Mouse (Mus musculus): ENCODE results near the gene Asb2.

Asb2 gene

GRCm38 (mm10) chr12:103315831-103316545, 39.8 kb downstream of the Asb2 start:
- WGBS = 74% methylated on average over 20 of the region's 20 CpGs

DNA sequence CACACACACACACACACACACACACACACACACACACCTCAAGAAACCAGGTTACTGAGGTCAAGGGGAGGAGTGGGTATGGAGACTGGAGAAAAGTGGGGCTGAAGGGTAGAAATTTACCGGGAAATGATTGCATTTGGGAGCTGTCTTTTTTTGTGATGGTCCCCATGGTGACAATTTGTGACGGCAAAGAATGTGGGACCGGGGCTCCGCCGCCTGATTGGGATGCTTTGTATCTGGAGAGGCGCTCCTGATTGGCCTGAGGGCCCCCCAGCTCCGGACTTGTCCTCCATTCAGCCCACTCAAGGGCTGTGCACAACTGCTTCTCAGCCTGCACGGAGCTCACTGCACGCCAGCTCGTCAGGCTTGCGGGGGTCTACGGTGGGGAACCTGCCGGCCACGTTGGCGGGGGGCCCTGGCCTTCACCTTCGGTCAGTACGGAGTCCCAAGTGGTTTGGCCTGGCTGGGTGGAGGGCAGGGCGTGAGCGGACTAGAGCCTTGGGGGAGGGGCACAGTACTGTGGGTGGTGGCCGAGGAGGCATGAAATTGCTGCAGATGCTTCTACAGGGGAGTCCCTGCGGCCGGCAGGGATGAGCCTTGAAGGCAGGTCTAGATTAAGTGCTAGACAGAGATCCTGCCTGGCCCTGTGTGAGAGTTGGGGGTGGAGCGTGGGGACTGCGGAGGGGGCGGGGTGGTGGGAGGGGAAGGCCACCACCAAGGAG, 41.0 kb downstream of the Asb2 start:
- WGBS = 4% methylated on average over 25 of the region's 25 CpGs

GRCm38 (mm10) chr12:103313871-103314639, 41.7 kb downstream of the Asb2 start:
- WGBS = 46% methylated on average over 21 of the region's 21 CpGs

- 82% methylated on average over 6 of the region's 6 CpGs for WGBS
These were observed 42.5 kb downstream of the Asb2 start for GRCm38 (mm10) chr12:103313274-103313673.

GRCm38 (mm10) chr12:103311921-103312320, 43.9 kb downstream of the Asb2 start:
- 96% methylated on average over 8 of the region's 8 CpGs for WGBS

- 91% methylated on average over 2 of the region's 2 CpGs for WGBS
These were observed 45.0 kb downstream of the Asb2 start, which contains the start of gene Fam181a for GRCm38 (mm10) chr12:103310744-103311267. Fam181a (plus strand) TSS chr12:103310975.

DNA sequence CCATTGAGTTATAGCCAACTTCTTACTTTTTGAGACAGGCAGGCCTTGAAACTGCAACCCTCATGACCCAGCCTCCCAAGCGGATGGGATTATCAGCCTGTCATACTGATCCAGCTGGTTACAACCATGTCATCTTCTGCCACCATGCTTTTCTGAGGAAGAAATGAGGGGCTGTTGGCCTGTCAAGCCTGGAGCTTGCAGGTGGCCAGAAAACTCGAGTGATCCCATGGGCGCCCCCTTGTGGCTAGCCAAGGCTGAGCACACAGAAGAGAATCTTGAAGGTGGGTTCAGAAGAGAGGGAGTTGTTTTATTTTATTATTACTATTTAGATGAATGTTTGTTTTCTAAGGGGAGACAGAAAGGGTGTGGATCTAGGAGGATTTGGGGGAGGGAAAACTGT, 49.1 kb downstream of the Asb2 start:
- 21% methylated on average over 3 of the region's 3 CpGs for WGBS

GRCm38 (mm10) chr12:103306224-103306623, 49.6 kb downstream of the Asb2 start:
- 30% methylated on average over 2 of the region's 2 CpGs for WGBS

GRCm38 (mm10) chr12:103302960-103303359, 52.8 kb downstream of the Asb2 start:
- WGBS = 100% methylated on average over 1 of the region's 1 CpGs

DNA sequence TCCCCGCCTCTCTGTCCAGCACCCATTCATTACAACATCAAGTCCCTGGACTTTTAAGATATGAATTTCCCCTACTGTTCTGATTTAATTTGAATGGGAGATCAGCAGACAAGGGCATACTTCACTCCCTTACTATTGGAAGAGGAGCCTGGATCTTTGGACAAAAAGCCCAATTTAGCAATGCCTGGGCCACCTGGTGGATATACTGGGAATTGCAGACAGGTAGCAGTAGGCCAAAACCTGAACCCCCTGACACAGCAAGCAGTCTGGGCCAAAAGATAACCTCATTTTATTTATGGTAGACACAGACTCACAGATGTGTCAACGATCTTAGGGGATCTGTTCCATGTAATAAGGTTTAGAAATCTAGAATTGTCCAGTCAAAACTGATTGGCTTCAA, 54.2 kb downstream of the Asb2 start:
- 51% methylated on average over 2 of the region's 2 CpGs for WGBS

GRCm38 (mm10) chr12:103300493-103300892, 55.3 kb downstream of the Asb2 start:
- WGBS = 80% methylated on average over 9 of the region's 9 CpGs

GRCm38 (mm10) chr12:103296292-103296691, 59.5 kb downstream of the Asb2 start:
- WGBS = 40% methylated on average over 4 of the region's 4 CpGs

DNA sequence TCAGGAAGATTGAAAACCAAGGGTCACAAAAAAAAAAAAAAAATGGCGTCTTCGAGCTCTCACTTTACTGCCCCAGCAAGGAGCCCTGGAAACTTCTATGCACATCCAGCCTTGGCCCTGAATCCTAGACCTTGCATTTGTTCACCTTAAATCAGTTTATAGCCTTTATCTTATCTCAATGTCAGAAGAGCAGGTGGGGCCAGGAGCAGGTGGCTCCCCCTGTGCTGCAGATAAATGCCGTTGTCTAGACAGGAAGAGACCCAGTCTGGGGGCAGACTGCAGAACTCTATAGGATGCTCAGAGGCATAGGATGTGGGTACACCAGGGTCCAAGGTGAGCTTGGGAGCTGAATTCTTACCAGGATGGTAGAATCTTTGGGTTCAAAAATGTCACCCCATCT, 63.4 kb downstream of the Asb2 start:
- WGBS = 94% methylated on average over 3 of the region's 3 CpGs

- 61% methylated on average over 4 of the region's 4 CpGs for WGBS
These were observed 68.5 kb downstream of the Asb2 start for GRCm38 (mm10) chr12:103287276-103287675.

DNA sequence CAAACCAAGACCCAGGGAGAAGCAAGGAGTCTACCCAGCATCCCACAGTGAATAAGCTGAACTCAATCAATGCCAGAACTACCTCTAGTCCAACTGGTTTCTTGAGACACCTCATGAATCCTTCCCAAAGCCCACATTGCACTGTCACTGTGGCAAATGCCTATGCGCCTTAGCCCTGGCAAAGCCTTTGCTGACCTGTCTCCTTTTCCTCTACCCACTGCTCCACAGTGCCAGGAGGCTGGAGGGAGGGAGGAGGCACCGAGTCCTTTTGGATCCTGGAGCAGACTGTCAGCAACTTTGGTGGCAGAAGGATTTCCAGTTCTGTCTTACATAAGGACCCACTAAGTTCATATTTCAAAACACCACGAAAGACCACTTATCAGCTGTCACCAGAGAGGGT, 72.4 kb downstream of the Asb2 start:
- 94% methylated on average over 3 of the region's 3 CpGs for WGBS

- 65% methylated on average over 6 of the region's 6 CpGs for WGBS
These were observed 72.9 kb downstream of the Asb2 start for GRCm38 (mm10) chr12:103282936-103283335.

DNA sequence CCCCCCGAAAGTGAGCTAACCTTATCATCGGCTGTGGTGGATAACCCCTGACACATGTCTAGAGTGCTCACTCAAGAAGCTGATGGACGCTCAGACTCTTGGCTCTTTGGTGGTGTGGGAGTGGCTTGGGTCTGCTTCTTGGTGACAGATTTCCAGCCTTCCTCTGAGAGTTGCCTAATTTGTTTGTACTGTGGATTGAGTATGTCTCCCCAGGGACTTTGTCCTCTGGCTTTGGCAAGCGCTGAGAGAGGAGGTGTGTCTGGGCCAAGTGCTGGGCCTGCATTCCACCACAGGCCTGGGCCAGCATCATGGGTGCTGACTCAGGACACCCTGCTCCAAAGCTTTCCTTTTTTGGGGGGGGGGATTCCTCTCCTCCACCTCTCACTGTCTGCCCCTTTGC, 73.9 kb downstream of the Asb2 start:
- 75% methylated on average over 4 of the region's 4 CpGs for WGBS

DNA sequence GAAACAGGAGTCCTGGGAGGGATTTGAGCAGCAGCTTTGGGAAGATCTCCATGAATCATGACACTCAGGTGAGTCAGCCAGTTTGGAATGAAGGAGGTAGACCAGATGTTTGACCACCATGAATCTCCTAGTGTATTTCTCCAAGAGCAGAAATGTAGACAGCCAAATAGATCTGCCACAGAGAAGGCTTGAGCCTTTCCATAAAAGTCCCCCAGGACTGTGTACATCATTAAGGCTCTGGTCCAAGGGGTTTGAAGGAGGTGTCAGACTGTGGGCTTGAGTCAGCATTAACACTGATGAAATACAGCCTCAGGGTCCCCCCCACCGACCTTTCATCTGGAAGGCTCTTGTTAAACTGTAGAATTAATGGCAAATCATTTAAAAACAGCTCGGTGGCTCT, 74.3 kb downstream of the Asb2 start:
- 59% methylated on average over 2 of the region's 2 CpGs for WGBS

DNA sequence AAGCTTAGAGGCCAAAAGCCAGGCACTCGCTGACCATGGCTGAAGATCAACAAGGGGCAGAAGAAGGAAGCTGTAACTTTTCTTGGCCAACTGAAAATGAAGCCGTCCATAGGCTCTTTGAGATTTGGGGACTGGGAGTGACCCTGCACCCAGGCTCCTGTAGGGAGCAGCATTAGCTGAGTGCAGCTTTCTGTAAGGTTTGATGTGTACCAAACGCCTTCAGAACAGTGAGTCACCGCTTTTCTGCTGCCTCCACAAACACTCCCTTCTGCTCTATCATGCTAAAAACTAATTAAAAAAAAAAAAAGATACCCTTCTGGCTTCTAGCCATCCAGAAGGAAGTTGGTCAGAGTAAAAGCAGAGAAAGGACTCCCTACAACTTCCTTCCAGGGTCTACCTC, 79.4 kb downstream of the Asb2 start:
- WGBS = 64% methylated on average over 4 of the region's 4 CpGs

DNA sequence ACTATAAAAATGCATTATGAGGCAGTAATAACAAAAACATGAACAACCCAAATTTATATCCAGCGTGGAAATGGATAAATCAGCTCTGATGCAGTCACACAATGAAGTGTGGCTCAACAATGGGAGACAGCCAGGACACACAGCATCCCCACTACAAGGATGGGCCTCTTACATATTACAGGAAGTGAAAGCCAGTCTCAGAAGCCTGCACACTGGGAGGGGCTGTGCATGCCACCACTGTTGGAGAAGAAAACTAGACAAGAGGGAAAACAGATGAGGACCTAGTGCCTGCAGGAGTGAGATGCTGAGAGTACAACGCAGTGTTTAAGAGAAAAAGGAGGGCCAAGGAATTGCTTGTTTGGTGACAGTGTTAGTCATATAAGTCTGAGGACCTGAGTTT, 82.1 kb downstream of the Asb2 start:
- 88% methylated on average over 2 of the region's 2 CpGs for WGBS

DNA sequence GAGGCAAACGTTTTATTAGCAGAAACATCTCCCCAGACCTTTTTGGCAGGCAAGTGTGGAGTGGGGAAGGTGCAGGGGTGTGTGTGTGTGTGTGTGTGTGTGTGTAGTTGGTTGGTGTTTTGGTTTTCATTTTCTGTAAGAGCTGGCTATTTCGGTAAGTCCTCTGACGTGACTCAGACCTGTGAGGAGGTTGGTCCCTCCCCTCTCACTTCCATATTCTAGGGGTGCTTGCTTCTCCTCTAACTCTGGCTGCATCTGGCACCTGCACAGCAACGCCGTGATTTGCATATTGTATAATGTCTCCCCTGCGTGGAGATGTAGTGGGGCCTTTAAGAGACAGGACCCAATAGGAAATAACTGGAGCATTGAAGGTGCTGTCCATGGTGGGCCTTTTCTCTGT, 82.8 kb downstream of the Asb2 start:
- WGBS = 43% methylated on average over 6 of the region's 6 CpGs

- 67% methylated on average over 3 of the region's 3 CpGs for WGBS
These were observed 83.6 kb downstream of the Asb2 start for GRCm38 (mm10) chr12:103272176-103272575.

Measured in cerebral cortex, adult 2 months (tissue).